Mouse (Mus musculus): ENCODE measurements around the gene Akap2. TPM values are rescaled to one million over a fixed set of nuclear protein-coding genes. Genes with fewer than 3 reads are reported as not detected.

Gene Akap2
- polyA plus RNA-seq, 1 experiment from 2014 or later: 10.5 TPM

DNA sequence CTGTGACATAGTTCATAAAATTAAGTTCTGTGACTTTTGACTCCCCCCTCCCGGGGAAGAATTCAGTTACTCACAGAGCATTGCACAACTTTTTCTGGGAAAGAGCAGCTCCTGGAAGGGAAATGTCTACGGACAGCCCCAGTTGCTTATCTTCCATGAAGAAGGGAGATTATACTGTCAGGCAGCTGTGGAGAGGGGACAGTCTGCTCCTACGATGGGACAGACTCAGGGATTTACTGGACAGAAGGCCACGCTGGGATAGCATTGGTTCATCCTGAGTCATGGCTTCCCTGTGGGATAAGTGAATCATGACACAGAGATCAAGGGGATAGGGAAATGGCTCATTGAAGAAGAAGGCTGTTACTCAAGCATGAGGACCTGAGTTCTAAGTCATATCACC is 121.9 kb downstream of the Akap2 start:
- Histone ChIP-seq H3K9me3 (replicated peaks; ENCODE audit: control insufficient read depth, low read length, poor library complexity, severe bottlenecking) (no peaks in the 10 kb centered on the region), H3K4me2 (ENCODE audit: low read length) (no peak overlapping the region), H3K27me3 (ENCODE audit: control insufficient read depth, insufficient read depth, low read depth, low read length) (no peaks in the 10 kb centered on the region), H3K4me1 (ENCODE audit: control insufficient read depth, insufficient read depth, low read length) (no peaks in the 10 kb centered on the region), H3K27ac (ENCODE audit: low read length) (no peak overlapping the region), H3K4me3 (ENCODE audit: low read depth, low read length) (no peak overlapping the region), H3K36me3 (ENCODE audit: control insufficient read depth, insufficient read depth, low read length) (no peaks in the 10 kb centered on the region), H3K9ac (ENCODE audit: low read depth, low read length) (no peak overlapping the region)
- WGBS: 73% methylated on average over 4 of the region's 4 CpGs
- no peak for ATAC-seq

DNA sequence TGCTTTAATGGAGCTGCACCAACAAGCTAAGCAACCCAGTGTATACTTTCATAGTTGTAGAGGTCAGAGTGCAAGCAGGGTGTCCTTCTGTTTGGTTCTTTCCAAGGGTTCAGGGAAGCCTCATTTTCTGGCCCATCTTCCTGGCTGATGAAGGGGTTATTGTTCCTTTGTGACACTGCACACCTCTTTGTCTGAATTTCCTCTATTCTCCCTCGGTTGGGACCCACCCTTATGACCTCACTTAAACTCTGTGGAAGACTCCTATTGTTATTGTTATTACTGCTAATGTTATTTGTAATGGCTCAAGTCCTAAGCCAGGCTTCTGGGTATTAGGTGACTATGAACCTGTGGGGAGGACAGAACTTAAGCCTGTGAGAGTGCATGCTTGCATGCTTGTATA is 124.5 kb downstream of the Akap2 start:
- no peaks in the 10 kb centered on the region for H3K36me3 ChIP-seq (ENCODE audit: control insufficient read depth, insufficient read depth, low read length)
- H3K27me3 ChIP-seq (ENCODE audit: control insufficient read depth, insufficient read depth, low read depth, low read length): no peaks in the 10 kb centered on the region
- no peak overlapping the region for H3K4me2 ChIP-seq (ENCODE audit: low read length)
- no peaks in the 10 kb centered on the region; the same call in 1 of the 2 replicates for H3K4me1 ChIP-seq (ENCODE audit: control insufficient read depth, insufficient read depth, low read length)
- no peak overlapping the region for H3K9ac ChIP-seq (ENCODE audit: low read depth, low read length)
- no peak for ATAC-seq
- H3K4me3 ChIP-seq (ENCODE audit: low read depth, low read length): no peak overlapping the region
- WGBS: 6% methylated on average over 1 of the region's 1 CpGs
- no peaks in the 10 kb centered on the region for H3K9me3 ChIP-seq (replicated peaks; ENCODE audit: control insufficient read depth, low read length, poor library complexity, severe bottlenecking)
- no peak overlapping the region for H3K27ac ChIP-seq (ENCODE audit: low read length)

DNA sequence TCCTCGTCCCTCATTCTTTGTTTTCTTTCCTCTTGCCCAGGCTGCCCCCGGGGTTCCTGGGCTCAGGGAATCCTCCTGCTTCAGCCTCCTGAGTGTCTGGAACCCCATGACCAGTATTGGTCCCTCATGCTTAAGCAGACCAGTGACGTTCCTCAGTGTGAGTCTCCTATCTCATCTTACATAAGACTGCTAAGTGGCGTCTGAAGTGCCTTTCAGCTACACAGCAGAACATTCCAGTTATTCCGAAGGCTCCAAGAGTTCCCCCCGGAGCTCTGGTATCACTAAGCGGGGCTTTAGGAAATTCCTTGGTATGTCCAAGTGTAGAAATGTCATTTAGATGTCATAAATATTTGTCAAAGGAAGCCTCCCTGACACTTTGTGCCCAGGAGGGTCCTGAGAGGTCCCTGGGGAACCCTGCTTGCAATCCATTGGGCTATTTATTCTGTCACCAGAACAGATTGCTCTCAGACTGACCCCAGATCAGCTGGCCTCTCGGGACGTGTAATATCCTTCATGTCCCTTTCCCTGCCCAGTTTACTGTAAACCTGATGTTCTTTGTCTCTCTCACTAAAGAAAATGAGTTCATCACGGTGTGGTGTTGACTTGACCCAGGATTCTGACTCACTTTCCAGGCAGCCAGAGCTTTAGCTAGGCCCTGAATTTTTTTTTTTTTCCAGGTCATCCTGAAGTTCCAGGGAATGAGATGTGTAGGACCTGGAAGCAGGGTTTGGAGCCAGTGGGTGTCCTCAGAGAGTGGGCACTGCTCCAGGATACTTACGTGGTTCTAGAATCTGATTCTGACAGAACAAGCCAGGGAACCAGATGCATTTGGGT is 125.2 kb downstream of the Akap2 start:
- H3K9ac ChIP-seq (ENCODE audit: low read depth, low read length): no peak overlapping the region
- H3K27ac ChIP-seq (ENCODE audit: low read length): no peak overlapping the region
- H3K4me1 ChIP-seq (ENCODE audit: control insufficient read depth, insufficient read depth, low read length): no peaks in the 10 kb centered on the region; the same call in 1 of the 2 replicates
- H3K4me3 ChIP-seq (ENCODE audit: low read depth, low read length): no peak overlapping the region
- H3K9me3 ChIP-seq (replicated peaks; ENCODE audit: control insufficient read depth, low read length, poor library complexity, severe bottlenecking): no peaks in the 10 kb centered on the region
- H3K4me2 ChIP-seq (ENCODE audit: low read length): no peak overlapping the region
- no peak for ATAC-seq
- H3K27me3 ChIP-seq (ENCODE audit: control insufficient read depth, insufficient read depth, low read depth, low read length): no peaks in the 10 kb centered on the region
- H3K36me3 ChIP-seq (ENCODE audit: control insufficient read depth, insufficient read depth, low read length): no peaks in the 10 kb centered on the region
- 88% methylated on average over 11 of the region's 11 CpGs for WGBS

GRCm38 (mm10) chr4:57845031-57845431 is 127.6 kb downstream of the Akap2 start:
- Histone ChIP-seq H3K4me1 (ENCODE audit: control insufficient read depth, insufficient read depth, low read length) (no peaks in the 10 kb centered on the region; the same call in 1 of the 2 replicates), H3K4me3 (ENCODE audit: low read depth, low read length) (peak overlapping the region; percentile 11), H3K4me2 (ENCODE audit: low read length) (peak overlapping the region; percentile 28), H3K9ac (ENCODE audit: low read depth, low read length) (peak overlapping the region; percentile 49), H3K9me3 (replicated peaks; ENCODE audit: control insufficient read depth, low read length, poor library complexity, severe bottlenecking) (no peaks in the 10 kb centered on the region), H3K27ac (ENCODE audit: low read length) (peak overlapping the region; percentile 54), H3K36me3 (ENCODE audit: control insufficient read depth, insufficient read depth, low read length) (no peaks in the 10 kb centered on the region), H3K27me3 (ENCODE audit: control insufficient read depth, insufficient read depth, low read depth, low read length) (no peaks in the 10 kb centered on the region)
- peak; percentile 76 for ATAC-seq
- 4% methylated on average over 10 of the region's 10 CpGs for WGBS

DNA sequence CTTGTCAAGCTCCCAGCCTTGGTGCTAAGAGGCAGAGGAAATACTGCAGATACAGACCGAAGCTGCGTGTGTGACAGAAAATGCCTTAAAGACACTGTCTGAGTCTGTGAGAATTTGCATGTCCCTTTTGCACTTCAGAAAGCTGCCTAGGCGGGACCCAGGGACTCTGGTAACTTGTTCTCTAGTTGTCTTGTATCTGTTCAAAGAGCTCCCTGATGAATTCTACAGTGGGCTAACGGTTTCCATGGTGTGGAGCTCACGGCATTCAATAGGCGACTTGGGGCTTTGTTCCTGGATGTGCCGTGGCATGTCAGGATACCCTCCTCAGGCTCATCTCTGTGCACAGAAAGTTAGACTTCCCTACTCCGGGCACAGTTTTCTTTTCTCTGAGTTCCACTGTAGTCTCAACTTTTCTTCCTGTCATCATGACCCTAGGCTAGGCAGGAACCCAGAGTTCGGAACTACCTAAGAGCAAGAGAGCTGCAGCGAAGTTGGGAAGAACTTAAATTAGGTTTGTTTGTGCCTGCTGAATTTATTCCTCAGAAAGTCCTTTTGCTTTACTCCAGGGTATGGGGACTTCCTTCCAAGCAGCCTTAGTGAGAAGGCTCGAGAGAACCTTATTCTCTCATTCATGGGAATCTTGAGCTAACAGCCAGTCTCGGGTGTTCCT is 128.2 kb downstream of the Akap2 start:
- ATAC-seq: peak; percentile 59; the same call in 1 of the 2 replicates
- no peaks in the 10 kb centered on the region for H3K9me3 ChIP-seq (replicated peaks; ENCODE audit: control insufficient read depth, low read length, poor library complexity, severe bottlenecking)
- H3K4me2 ChIP-seq (ENCODE audit: low read length): peak overlapping the region; percentile 10; the same call in 1 of the 2 replicates
- H3K36me3 ChIP-seq (ENCODE audit: control insufficient read depth, insufficient read depth, low read length): no peaks in the 10 kb centered on the region
- no peaks in the 10 kb centered on the region for H3K27me3 ChIP-seq (ENCODE audit: control insufficient read depth, insufficient read depth, low read depth, low read length)
- no peak overlapping the region for H3K9ac ChIP-seq (ENCODE audit: low read depth, low read length)
- no peaks in the 10 kb centered on the region; the same call in 1 of the 2 replicates for H3K4me1 ChIP-seq (ENCODE audit: control insufficient read depth, insufficient read depth, low read length)
- H3K4me3 ChIP-seq (ENCODE audit: low read depth, low read length): peak overlapping the region; percentile 11; the same call in 1 of the 2 replicates
- WGBS: 22% methylated on average over 12 of the region's 12 CpGs
- peak overlapping the region; percentile 54 for H3K27ac ChIP-seq (ENCODE audit: low read length)

DNA sequence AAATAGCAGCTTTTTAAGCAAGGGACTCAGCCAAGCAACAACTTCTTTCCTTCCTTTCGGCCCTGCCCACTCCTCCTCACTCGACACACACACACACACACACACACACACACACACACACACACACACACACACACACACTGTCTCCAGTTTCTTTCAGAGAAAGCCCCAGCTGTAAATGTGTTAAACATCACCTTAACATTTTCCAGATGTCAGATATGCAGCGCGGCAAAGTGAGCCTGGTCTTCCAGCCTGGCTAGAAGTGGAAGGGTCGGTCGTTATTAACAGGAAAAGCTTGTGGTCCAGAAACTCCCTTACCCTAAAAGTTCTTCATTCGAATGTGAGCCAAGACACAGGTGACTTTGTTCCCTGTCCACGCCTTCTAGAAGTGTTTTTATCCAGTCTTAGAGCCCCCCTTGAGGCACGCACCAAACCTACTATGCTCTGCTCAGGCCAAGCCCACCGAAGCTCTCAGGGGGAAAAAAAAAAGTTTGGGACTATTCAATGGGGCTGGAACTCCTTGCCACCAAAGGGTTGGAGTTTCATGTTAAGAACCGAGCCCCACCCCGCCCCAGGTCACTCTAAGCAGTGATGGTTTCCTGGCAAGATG is 129.0 kb downstream of the Akap2 start:
- ATAC-seq: no peak
- WGBS: 55% methylated on average over 12 of the region's 12 CpGs
- H3K36me3 ChIP-seq (ENCODE audit: control insufficient read depth, insufficient read depth, low read length): no peaks in the 10 kb centered on the region
- H3K4me2 ChIP-seq (ENCODE audit: low read length): peak overlapping the region; percentile 10
- no peaks in the 10 kb centered on the region for H3K9me3 ChIP-seq (replicated peaks; ENCODE audit: control insufficient read depth, low read length, poor library complexity, severe bottlenecking)
- peak overlapping the region; percentile 36 for H3K27ac ChIP-seq (ENCODE audit: low read length)
- no peaks in the 10 kb centered on the region; the same call in 1 of the 2 replicates for H3K4me1 ChIP-seq (ENCODE audit: control insufficient read depth, insufficient read depth, low read length)
- H3K4me3 ChIP-seq (ENCODE audit: low read depth, low read length): no peak overlapping the region
- H3K27me3 ChIP-seq (ENCODE audit: control insufficient read depth, insufficient read depth, low read depth, low read length): no peaks in the 10 kb centered on the region
- no peak overlapping the region for H3K9ac ChIP-seq (ENCODE audit: low read depth, low read length)

- Histone ChIP-seq H3K27me3 (ENCODE audit: control insufficient read depth, insufficient read depth, low read depth, low read length) (no peaks in the 10 kb centered on the region), H3K4me2 (ENCODE audit: low read length) (peak overlapping the region; percentile 22), H3K4me1 (ENCODE audit: control insufficient read depth, insufficient read depth, low read length) (no peaks in the 10 kb centered on the region; the same call in 1 of the 2 replicates), H3K9me3 (replicated peaks; ENCODE audit: control insufficient read depth, low read length, poor library complexity, severe bottlenecking) (no peaks in the 10 kb centered on the region), H3K4me3 (ENCODE audit: low read depth, low read length) (no peak overlapping the region), H3K36me3 (ENCODE audit: control insufficient read depth, insufficient read depth, low read length) (no peaks in the 10 kb centered on the region), H3K9ac (ENCODE audit: low read depth, low read length) (no peak overlapping the region), H3K27ac (ENCODE audit: low read length) (peak overlapping the region; percentile 36)
- 30% methylated on average over 8 of the region's 8 CpGs for WGBS
- ATAC-seq: no peak
Observed at GRCm38 (mm10) chr4:57846991-57847422, 129.6 kb downstream of the Akap2 start.

- Histone ChIP-seq H3K27ac (ENCODE audit: low read length) (peak overlapping the region; percentile 36; the same call in 1 of the 2 replicates), H3K4me1 (ENCODE audit: control insufficient read depth, insufficient read depth, low read length) (peaks cover 5% of the 10 kb centered on the region; the same call in 1 of the 2 replicates), H3K36me3 (ENCODE audit: control insufficient read depth, insufficient read depth, low read length) (no peaks in the 10 kb centered on the region), H3K9me3 (replicated peaks; ENCODE audit: control insufficient read depth, low read length, poor library complexity, severe bottlenecking) (no peaks in the 10 kb centered on the region), H3K4me2 (ENCODE audit: low read length) (peak overlapping the region; percentile 22), H3K4me3 (ENCODE audit: low read depth, low read length) (no peak overlapping the region), H3K9ac (ENCODE audit: low read depth, low read length) (no peak overlapping the region), H3K27me3 (ENCODE audit: control insufficient read depth, insufficient read depth, low read depth, low read length) (no peaks in the 10 kb centered on the region)
- 79% methylated on average over 3 of the region's 3 CpGs for WGBS
- ATAC-seq: no peak
Observed at GRCm38 (mm10) chr4:57847676-57848075, 130.2 kb downstream of the Akap2 start.
